Mouse (Mus musculus) frontal cortex, adult (tissue): ENCODE results near the gene Pkig.
A peak's percentile ranks its signal among the peaks of the same experiment; 100 is the strongest.
"Not testable (repeated sequence)": the region's sequence is repeated elsewhere in the genome, so short reads cannot be mapped to it uniquely, and the experiment has no call there.

Experiments
- ATAC-seq: cut with Nextera tagmentation; 2 replicates; pipeline ENCODE4 v1.9.2; 2017; ENCODE audit warnings: mild to moderate bottlenecking, moderate library complexity, mixed read lengths; ENCODE audit not compliant: low TSS enrichment

Pkig gene

GRCm38 (mm10) chr2:163643576-163643971 is 14.6 kb upstream of the Pkig start:
- no peak for ATAC-seq

DNA sequence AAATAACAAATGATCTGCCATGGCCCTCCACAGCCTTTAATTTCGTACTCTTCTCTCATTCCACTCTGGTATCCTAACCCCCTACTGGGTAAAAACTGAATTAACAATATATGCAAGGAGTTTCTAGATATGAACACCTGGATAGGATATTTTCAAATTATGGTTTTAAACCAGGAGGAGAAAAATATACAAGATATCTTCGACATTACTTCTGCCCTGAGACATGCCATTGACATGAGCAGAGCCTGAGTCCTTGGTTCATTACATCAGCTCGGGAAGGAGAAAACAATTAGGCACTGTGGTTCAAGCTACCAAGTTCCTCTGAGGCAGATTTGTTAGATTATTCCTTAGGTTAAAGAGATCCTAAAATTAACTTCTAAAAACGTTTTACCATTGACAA is 14.1 kb upstream of the Pkig start:
- no peak for ATAC-seq

DNA sequence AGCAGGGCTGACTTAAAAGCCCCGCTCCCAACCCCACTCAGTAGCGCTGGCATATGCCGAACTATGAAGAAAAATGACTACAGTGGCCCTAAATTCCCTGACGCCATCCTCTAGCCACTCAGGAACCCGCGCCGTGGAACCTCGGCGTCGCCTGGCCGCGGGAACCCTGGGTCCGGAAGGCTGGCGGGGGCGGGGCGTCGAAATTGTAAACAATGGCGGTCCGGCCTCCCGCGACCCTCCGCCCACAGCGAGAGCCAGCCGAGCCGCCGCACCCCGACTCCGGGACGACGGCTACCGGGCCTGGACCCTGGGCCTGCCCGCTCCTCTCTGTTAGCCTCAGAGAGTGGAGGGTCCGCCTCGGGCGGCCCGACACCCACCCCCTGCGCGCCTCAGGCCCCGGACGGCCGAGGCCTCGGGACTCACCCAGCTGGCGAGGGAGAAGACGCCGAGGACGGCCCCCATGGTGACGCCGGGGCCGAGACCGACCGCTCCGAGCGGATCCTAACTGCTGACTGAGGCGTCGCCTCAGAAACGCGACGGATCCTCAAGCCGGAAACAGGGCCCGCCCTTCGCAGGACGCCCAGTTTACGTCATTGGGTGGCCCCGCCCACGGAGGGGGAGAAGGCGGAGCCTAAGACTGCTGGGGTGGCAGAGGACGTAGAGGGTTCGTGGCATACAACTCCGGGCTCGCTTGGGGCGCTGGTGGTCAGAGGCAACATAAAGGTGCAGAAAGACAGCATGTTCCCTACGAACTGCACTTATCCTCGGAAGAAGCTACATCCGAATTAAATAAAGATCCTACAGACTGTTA is 13.4 kb upstream of the Pkig start, which contains the start of gene Serinc3:
Gene Serinc3, minus strand, starts transcription at position 557 of the 811 bp plus-strand sequence.
- peak; percentile 95 for ATAC-seq

DNA sequence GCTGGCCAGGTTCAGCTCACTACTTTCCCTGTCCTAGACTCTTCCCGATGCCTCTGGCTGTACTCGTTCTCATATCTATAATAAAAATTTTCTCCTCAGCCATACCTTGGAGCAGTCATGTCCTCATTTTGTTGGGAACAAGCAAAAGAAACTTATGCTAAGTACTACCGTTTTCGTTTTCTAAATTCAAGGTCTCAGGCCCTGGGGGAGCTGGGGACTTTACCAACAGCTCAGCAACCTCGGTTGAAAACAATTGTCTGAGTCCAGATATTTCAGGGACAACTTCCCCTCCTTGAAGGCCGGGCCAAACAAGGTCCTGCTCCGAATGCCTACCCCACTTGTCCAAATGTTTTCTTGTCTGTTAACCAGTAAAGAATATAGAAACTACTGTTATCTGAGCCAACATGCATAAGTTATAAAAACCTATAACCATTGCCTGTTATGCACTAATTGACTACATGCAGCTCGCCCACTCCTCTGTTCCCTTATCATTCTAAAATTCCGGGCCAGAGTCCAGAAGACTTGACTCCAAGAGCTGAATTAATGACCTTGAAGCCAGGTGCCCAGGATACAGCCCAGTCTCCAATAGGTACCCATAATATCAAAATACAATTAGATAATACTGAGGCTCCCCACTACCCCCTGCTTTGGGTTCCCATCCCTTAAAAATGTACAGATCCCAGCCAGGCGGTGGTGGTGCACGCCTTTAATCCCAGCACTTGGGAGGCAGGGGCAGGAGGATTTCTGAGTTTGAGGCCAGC is 12.3 kb upstream of the Pkig start:
- ATAC-seq, result no peak

DNA sequence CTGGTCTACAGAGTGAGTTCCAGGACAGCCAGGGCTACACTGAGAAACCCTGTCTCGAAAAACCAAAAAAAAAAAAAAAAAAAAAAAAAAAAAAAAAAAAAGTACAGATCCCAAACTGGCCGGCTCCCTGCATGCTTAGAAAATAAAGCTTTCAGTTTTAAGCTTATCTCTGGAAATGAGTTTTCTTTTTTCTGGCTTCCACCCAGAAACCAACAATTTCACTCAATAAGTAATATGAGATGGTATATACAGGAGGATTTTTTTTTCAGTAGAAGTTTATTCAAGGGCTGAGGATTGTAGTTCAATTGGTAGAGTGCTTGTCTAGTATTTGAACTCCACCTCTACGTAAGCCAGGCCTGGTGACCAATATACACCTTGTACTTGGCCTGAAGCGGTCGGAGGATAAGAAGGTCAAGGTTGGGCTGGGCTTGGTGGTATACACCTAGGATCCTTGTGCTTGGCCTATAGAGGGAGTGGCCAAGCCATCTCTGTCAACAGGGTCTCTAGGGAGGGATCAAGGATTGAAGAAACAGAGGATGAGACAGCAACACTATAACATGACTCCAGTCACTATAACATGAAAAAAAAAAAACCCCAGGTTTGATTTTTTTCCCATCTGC is 11.6 kb upstream of the Pkig start:
- no peak for ATAC-seq

DNA sequence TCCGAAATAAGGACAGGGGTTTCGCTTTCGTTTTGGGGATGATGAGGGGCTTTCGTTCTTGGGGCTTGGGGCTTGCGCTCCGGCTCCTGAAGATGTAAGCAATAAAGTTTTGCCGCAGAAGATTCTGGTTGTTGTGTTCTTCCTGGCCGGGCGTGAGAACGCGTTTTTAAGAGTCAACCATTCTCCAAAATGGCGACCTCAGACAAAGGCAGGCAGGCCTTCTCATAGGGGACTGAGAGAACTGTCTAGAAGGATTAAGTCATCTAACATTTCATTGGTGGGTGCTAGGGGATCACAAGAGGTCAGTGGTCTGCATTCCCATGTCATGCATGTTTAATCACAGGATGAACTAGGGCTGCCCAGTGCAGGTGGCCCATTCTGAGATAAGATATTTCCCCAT is 2.5 kb upstream of the Pkig start:
- not testable (repeated sequence) for ATAC-seq

DNA sequence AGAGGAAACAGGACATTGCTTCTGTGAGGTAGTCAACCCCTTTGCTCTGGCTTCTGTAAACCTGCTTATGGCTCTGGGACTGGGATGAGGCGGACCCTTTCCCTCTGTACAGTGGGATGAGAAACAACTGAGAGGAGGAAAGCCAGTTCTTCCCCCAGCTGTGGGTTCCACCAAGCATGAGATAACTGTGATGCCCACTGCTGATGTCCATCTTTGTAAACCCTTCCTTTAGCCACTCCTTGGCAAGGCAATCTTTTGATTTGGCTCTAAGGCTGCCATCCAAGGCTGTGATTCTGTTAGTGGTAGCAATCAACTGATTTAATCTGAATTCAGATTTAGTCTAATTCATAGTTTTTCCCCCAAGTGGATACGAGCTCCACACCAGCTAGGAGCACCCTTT is 700 bp upstream of the Pkig start:
- no peak for ATAC-seq

DNA sequence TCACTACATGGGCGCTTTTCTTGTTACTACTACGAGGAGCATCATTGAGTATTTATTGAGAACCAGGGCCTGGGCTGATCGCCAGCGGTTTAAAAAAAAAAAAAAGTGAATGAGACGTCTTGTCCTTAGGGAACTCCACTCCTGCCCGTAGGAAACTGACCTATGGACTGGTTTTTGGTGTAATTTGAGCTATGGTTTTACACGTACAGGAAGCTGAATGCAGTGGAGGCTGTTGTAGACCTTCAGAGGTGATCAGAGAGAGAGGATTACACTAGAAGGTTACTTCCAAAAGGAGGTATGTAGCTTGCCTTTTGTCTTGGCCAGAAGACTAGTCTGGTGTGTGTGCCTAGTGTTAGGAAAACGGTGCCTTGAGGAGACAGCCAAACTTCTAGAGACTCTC is 755 bp downstream of the Pkig start:
- ATAC-seq, result no peak

GRCm38 (mm10) chr2:163659431-163659830 is 1.2 kb downstream of the Pkig start:
- ATAC-seq, result no peak

DNA sequence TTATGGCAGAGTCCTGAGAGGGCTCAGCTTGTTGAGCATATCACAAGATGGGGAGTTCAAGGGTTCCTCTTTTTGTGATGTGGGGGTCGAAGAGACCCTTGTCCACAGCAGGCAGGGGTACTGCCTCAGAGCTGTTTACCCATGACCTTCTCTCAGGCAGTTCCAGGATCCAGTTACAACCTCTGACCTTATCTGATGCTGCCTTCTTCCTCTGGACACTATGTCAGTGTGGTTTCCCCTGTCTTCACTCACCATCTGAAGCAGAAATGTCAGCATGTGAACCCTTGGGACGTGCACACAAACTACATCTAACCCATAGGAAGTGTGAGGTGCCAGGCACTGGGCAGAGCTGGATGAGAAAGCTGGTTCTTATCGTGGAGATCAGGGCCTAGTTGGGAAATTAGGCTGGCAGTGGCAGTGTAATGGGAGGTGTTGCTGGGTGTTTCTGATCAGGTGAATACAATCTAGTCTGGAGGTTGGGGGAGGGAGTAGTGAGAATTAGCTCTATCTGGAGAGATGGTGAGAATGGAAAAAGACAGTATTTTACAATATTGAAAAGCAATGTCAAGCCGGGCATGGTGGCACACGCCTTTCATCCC is 2.0 kb downstream of the Pkig start:
- no peak for ATAC-seq

- ATAC-seq, result peak; percentile 91
Observed at GRCm38 (mm10) chr2:163661371-163661850, 3.2 kb downstream of the Pkig start.

- ATAC-seq, result no peak
Observed at GRCm38 (mm10) chr2:163662076-163662475, 3.9 kb downstream of the Pkig start.

GRCm38 (mm10) chr2:163662698-163663221 is 4.6 kb downstream of the Pkig start:
- no peak for ATAC-seq

- peak; percentile 35; the same call in 1 of the 2 replicates for ATAC-seq
Observed at GRCm38 (mm10) chr2:163663930-163664329, 5.7 kb downstream of the Pkig start.

- no peak for ATAC-seq
Observed at GRCm38 (mm10) chr2:163667045-163667444, 8.9 kb downstream of the Pkig start.

- no peak for ATAC-seq
Observed at GRCm38 (mm10) chr2:163670872-163671594, 12.8 kb downstream of the Pkig start.

DNA sequence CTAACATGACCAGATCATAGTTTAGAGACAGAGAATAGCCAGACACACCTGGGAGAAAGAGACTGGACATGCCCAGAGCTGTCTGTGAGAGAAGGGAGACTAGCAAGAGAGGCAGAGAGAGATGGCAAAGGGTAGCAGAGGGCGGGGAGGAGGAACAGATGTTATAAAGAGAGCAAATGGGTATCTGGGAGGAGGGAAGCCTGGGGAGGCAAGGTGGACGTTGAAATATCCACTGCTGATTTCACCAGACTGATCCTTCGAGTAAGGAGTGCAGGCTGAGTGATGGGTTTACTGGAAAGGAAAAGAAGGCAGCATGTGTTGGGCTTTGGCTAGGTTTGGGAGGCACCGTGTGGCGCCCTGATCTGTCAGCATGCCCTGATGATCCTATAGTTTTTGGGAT is 16.2 kb downstream of the Pkig start:
- ATAC-seq, result no peak

- ATAC-seq, result peak; percentile 84
Observed at GRCm38 (mm10) chr2:163675144-163675619, 17.0 kb downstream of the Pkig start.

GRCm38 (mm10) chr2:163675662-163676061 is 17.5 kb downstream of the Pkig start:
- peak; percentile 56 for ATAC-seq

DNA sequence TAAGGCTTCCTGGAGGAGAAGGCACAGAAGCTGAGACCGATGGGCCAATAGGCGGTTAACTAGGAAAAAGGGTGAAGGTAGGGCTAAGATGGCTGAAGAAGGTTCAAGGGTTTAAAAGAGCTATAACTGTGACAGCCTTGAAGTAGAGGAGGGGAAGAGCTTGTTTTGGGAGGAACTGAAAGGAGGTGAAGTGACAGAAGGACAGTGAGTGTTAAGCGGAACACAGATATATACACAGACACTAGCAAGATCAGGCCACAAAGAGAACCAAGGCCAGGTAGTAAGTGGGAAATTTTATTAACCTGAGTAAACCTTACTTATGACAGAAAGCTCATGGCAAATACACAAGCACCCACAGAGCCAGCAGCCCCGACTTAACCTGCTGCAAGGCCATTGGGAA is 18.1 kb downstream of the Pkig start:
- no peak for ATAC-seq

- ATAC-seq, result no peak
Observed at GRCm38 (mm10) chr2:163676745-163677144, 18.6 kb downstream of the Pkig start.
